Mouse (Mus musculus) heart, embryonic 11.5 days (tissue): ENCODE measurements around the gene Creg1. TPM values are rescaled to one million over a fixed set of nuclear protein-coding genes. Genes with fewer than 3 reads are reported as not detected.

Experiments
- ATAC-seq: fragments of 200-750 bp; cut with Nextera tagmentation; replicated peaks from 2 replicates; pipeline ENCODE4 v1.8.0; 2017; ENCODE audit warnings: moderate library complexity; ENCODE audit not compliant: insufficient number of reproducible peaks, low FRiP score, low TSS enrichment
- H3K27ac ChIP-seq: fragments of 300-500 bp; sonication (generic); 2 replicates; pipeline ENCODE4 v1.5.1; 2014; ENCODE audit warnings: mild to moderate bottlenecking, low read depth, low read length
- H3K27me3 ChIP-seq: fragments of 300-500 bp; sonication (generic); 2 replicates; pipeline ENCODE4 v1.6.1; 2014; ENCODE audit warnings: mild to moderate bottlenecking, low read length, mixed read lengths; ENCODE audit not compliant: control insufficient read depth, insufficient read depth
- H3K36me3 ChIP-seq: fragments of 300-500 bp; sonication (generic); 2 replicates; pipeline ENCODE4 v1.6.1; 2014; ENCODE audit warnings: mild to moderate bottlenecking, low read length, moderate library complexity, mixed read lengths; ENCODE audit not compliant: control insufficient read depth, insufficient read depth
- H3K4me1 ChIP-seq: fragments of 300-500 bp; sonication (generic); 2 replicates; pipeline ENCODE4 v1.6.1; 2014; ENCODE audit warnings: low read length; ENCODE audit not compliant: control insufficient read depth, insufficient read depth
- H3K4me2 ChIP-seq: fragments of 300-500 bp; sonication (generic); 2 replicates; pipeline ENCODE4 v1.6.1; 2014; ENCODE audit warnings: mild to moderate bottlenecking, moderate library complexity
- H3K4me3 ChIP-seq: fragments of 300-500 bp; sonication (generic); 2 replicates; pipeline ENCODE4 v1.5.1; 2014; ENCODE audit warnings: low read depth, low read length
- H3K9ac ChIP-seq: fragments of 300-500 bp; sonication (generic); 2 replicates; pipeline ENCODE4 v1.6.1; 2014; ENCODE audit warnings: mild to moderate bottlenecking, low read depth, low read length, moderate library complexity
- H3K9me3 ChIP-seq: fragments of 300-500 bp; sonication (generic); replicated peaks from 2 replicates; pipeline ENCODE4 v1.6.1; 2016; ENCODE audit warnings: low read length; ENCODE audit not compliant: control insufficient read depth
- WGBS: fragments of 180-500 bp; shearing (Covaris S2); extraction: QIAGEN DNeasy Blood & Tissue Kit; methylation state at CpG from one replicate; pipeline ENCODE4 v1.1.7; 2014; ENCODE audit not compliant: insufficient replicate concordance; 5-methylcytosine and 5-hydroxymethylcytosine counted together
- polyA plus RNA-seq: library from polyadenylated mRNA; unstranded; fragments of >200 nt; fragmentation: Nextera tagmentation; extraction: Ambion mirVana; gene quantifications from 2 replicates; pipeline ENCODE4 v1.2.1, GENCODE M21; 2014

Creg1 gene
- polyA plus RNA-seq, 1 experiment from 2014 or later = 108 TPM

GRCm38 (mm10) chr1:165810633-165811032 is 47.1 kb downstream of the Creg1 start:
- Histone ChIP-seq H3K9ac (no peak overlapping the region), H3K4me3 (no peak overlapping the region), H3K4me2 (no peak overlapping the region), H3K4me1 (0 out of 2 replicates have a peak, but pooled peaks cover 10% of the 10 kb centered on the region), H3K27ac (no peak overlapping the region), H3K9me3 (no peaks in the 10 kb centered on the region), H3K36me3 (no peaks in the 10 kb centered on the region), H3K27me3 (no peaks in the 10 kb centered on the region; the same call in 1 of the 2 replicates)
- WGBS = 66% methylated on average over 2 of the region's 2 CpGs
- no peak for ATAC-seq

GRCm38 (mm10) chr1:165811170-165811569 is 47.6 kb downstream of the Creg1 start:
- no peak overlapping the region for H3K27ac ChIP-seq
- no peaks in the 10 kb centered on the region; the same call in 1 of the 2 replicates for H3K27me3 ChIP-seq
- WGBS = 67% methylated on average over 5 of the region's 5 CpGs
- H3K4me1 ChIP-seq = 0 out of 2 replicates have a peak, but pooled peaks cover 10% of the 10 kb centered on the region
- H3K36me3 ChIP-seq = no peaks in the 10 kb centered on the region
- H3K9me3 ChIP-seq = no peaks in the 10 kb centered on the region
- no peak for ATAC-seq
- H3K9ac ChIP-seq = no peak overlapping the region
- no peak overlapping the region for H3K4me2 ChIP-seq
- no peak overlapping the region for H3K4me3 ChIP-seq

GRCm38 (mm10) chr1:165812775-165813174 is 49.2 kb downstream of the Creg1 start:
- 88% methylated on average over 3 of the region's 3 CpGs for WGBS
- no peaks in the 10 kb centered on the region; the same call in 1 of the 2 replicates for H3K27me3 ChIP-seq
- H3K9me3 ChIP-seq = no peaks in the 10 kb centered on the region
- no peak overlapping the region for H3K4me3 ChIP-seq
- no peak overlapping the region for H3K9ac ChIP-seq
- H3K36me3 ChIP-seq = no peaks in the 10 kb centered on the region
- no peak overlapping the region for H3K27ac ChIP-seq
- no peak for ATAC-seq
- peaks cover 11% of the 10 kb centered on the region; the same call in 1 of the 2 replicates for H3K4me1 ChIP-seq
- H3K4me2 ChIP-seq = no peak overlapping the region

GRCm38 (mm10) chr1:165814116-165814515 is 50.6 kb downstream of the Creg1 start:
- H3K27me3 ChIP-seq = no peaks in the 10 kb centered on the region
- ATAC-seq = no peak
- WGBS = 34% methylated on average over 7 of the region's 7 CpGs
- peaks cover 20% of the 10 kb centered on the region for H3K4me1 ChIP-seq
- H3K9me3 ChIP-seq = no peaks in the 10 kb centered on the region
- H3K27ac ChIP-seq = no peak overlapping the region
- no peak overlapping the region for H3K9ac ChIP-seq
- H3K36me3 ChIP-seq = no peaks in the 10 kb centered on the region
- no peak overlapping the region for H3K4me3 ChIP-seq
- H3K4me2 ChIP-seq = no peak overlapping the region

- H3K9me3 ChIP-seq = no peaks in the 10 kb centered on the region
- H3K4me2 ChIP-seq = no peak overlapping the region
- no peak for ATAC-seq
- no peak overlapping the region for H3K27ac ChIP-seq
- no peaks in the 10 kb centered on the region for H3K36me3 ChIP-seq
- H3K4me3 ChIP-seq = no peak overlapping the region
- WGBS = 51% methylated on average over 14 of the region's 14 CpGs
- no peaks in the 10 kb centered on the region for H3K27me3 ChIP-seq
- H3K4me1 ChIP-seq = peaks cover 20% of the 10 kb centered on the region
- H3K9ac ChIP-seq = no peak overlapping the region
Measured at GRCm38 (mm10) chr1:165814521-165815278, 51.2 kb downstream of the Creg1 start.

- ATAC-seq = no peak
- H3K9me3 ChIP-seq = no peaks in the 10 kb centered on the region
- H3K27ac ChIP-seq = no peak overlapping the region
- no peaks in the 10 kb centered on the region for H3K27me3 ChIP-seq
- H3K4me3 ChIP-seq = no peak overlapping the region
- H3K9ac ChIP-seq = no peak overlapping the region
- H3K4me2 ChIP-seq = no peak overlapping the region
- H3K36me3 ChIP-seq = no peaks in the 10 kb centered on the region
- 81% methylated on average over 9 of the region's 9 CpGs for WGBS
- peaks cover 20% of the 10 kb centered on the region for H3K4me1 ChIP-seq
Measured at GRCm38 (mm10) chr1:165816391-165816790, 52.8 kb downstream of the Creg1 start.

- no peak overlapping the region for H3K4me2 ChIP-seq
- H3K27me3 ChIP-seq = no peaks in the 10 kb centered on the region
- no peak overlapping the region for H3K27ac ChIP-seq
- 0 out of 2 replicates have a peak overlapping the region, but pooled peaks have one; percentile 28 for H3K9ac ChIP-seq
- H3K4me3 ChIP-seq = no peak overlapping the region
- ATAC-seq = no peak
- peaks cover 20% of the 10 kb centered on the region for H3K4me1 ChIP-seq
- no peaks in the 10 kb centered on the region for H3K36me3 ChIP-seq
- H3K9me3 ChIP-seq = no peaks in the 10 kb centered on the region
- 54% methylated on average over 9 of the region's 9 CpGs for WGBS
Measured at GRCm38 (mm10) chr1:165817264-165817663, 53.7 kb downstream of the Creg1 start.

- H3K4me3 ChIP-seq = no peak overlapping the region
- 21% methylated on average over 8 of the region's 8 CpGs for whole genome bisulfite sequencing
- H3K9ac ChIP-seq = no peak overlapping the region
- no peaks in the 10 kb centered on the region for H3K9me3 ChIP-seq
- ATAC-seq = peak; percentile 94
- H3K27ac ChIP-seq = peak overlapping the region; percentile 79
- no peaks in the 10 kb centered on the region for H3K36me3 ChIP-seq
- peak overlapping the region; percentile 45 for H3K4me2 ChIP-seq
- H3K27me3 ChIP-seq = no peaks in the 10 kb centered on the region
- H3K4me1 ChIP-seq = peaks cover 20% of the 10 kb centered on the region
Measured at GRCm38 (mm10) chr1:165818145-165818860, 54.8 kb downstream of the Creg1 start.
